Mouse (Mus musculus) monocyte, adult 5-6 weeks (primary cell): ENCODE data around the gene Fgf11. TPM values are rescaled to one million over a fixed set of nuclear protein-coding genes. Genes with fewer than 3 reads are reported as not detected.

Experiments used
- ATAC-seq: fragments of 153-309, 156-312 bp; replicated peaks from 2 replicates; pipeline ENCODE4 v1.8.0; 2017; ENCODE audit warnings: mild to moderate bottlenecking; ENCODE audit not compliant: low TSS enrichment, insufficient number of reproducible peaks, severe bottlenecking, poor library complexity, low FRiP score
- total RNA-seq: library from RNA; stranded (forward); fragments of 200-1000, 200-491, 200-594 nt; gene quantifications from 3 replicates; pipeline ENCODE4 v1.2.3, GENCODE M21; 2017

The Fgf11 gene
- total RNA-seq, 1 experiment from 2014 or later, result not detected

- ATAC-seq, result no peak
Measured at GRCm38 (mm10) chr11:69763551-69763950, 38.1 kb downstream of the Fgf11 start.

GRCm38 (mm10) chr11:69761868-69762267, 39.8 kb downstream of the Fgf11 start, which contains the start of gene Slc35g3:
TSS of gene Slc35g3 (minus strand) at chr11:69761968.
- ATAC-seq, result no peak

- ATAC-seq, result no peak
Measured at GRCm38 (mm10) chr11:69760901-69761200, 40.8 kb downstream of the Fgf11 start.

- no peak for ATAC-seq
Measured at GRCm38 (mm10) chr11:69760160-69760900, 41.3 kb downstream of the Fgf11 start.

- ATAC-seq, result peak; percentile 77
Measured at GRCm38 (mm10) chr11:69758971-69759721, 42.5 kb downstream of the Fgf11 start.

- ATAC-seq, result peak; percentile 77
Measured at GRCm38 (mm10) chr11:69758478-69758970, 43.1 kb downstream of the Fgf11 start, which contains the start of gene Polr2a. TSS of gene Polr2a (minus strand) at chr11:69758637.

- ATAC-seq, result peak; percentile 36
Measured at GRCm38 (mm10) chr11:69758090-69758456, 43.6 kb downstream of the Fgf11 start.

GRCm38 (mm10) chr11:69757303-69758089, 44.2 kb downstream of the Fgf11 start:
- ATAC-seq, result no peak

GRCm38 (mm10) chr11:69754701-69755100, 47.0 kb downstream of the Fgf11 start:
- no peak for ATAC-seq

- no peak for ATAC-seq
Measured at GRCm38 (mm10) chr11:69754233-69754632, 47.4 kb downstream of the Fgf11 start.

- ATAC-seq, result no peak
Measured at GRCm38 (mm10) chr11:69752686-69753085, 49.0 kb downstream of the Fgf11 start.

GRCm38 (mm10) chr11:69751635-69752034, 50.0 kb downstream of the Fgf11 start:
- no peak for ATAC-seq

Other genes starting within 250 kb of the Fgf11 start
- 0.49 to 0.96 TPM in 2 of 3 replicates, not detected in the other for gene Efnb3, start 241.7 kb downstream of the Fgf11 start, total RNA-seq
- 2.8 to 9.4 TPM (median 3.8 TPM) in 3 replicates for gene Wrap53, start 221.6 kb downstream of the Fgf11 start, total RNA-seq
- 11.9 to 26.9 TPM (median 24.5 TPM) in 3 replicates for gene Trp53, start 221.5 kb downstream of the Fgf11 start, total RNA-seq
- not detected in 3 replicates for gene Atp1b2, start 195.9 kb downstream of the Fgf11 start, total RNA-seq
- not detected in 3 replicates for gene Shbg, start 184.0 kb downstream of the Fgf11 start, total RNA-seq
- gene Sat2, start 179.8 kb downstream of the Fgf11 start, total RNA-seq, result 0.67 TPM in 1 of 3 replicates, not detected in the others
- 64.6 to 83.5 TPM (median 67.9 TPM) in 3 replicates for gene Fxr2, start 168.9 kb downstream of the Fgf11 start, total RNA-seq
- gene Sox15, start 146.5 kb downstream of the Fgf11 start, total RNA-seq, result 4.1 to 8.2 TPM in 2 of 3 replicates, not detected in the other
- 32.9 to 56.3 TPM (median 49.2 TPM) in 3 replicates for gene Mpdu1, start 139.2 kb downstream of the Fgf11 start, total RNA-seq
- 203 to 221 TPM (median 207 TPM) in 3 replicates for gene Cd68, start 135.7 kb downstream of the Fgf11 start, total RNA-seq
- 597 to 694 TPM (median 633 TPM) in 3 replicates for gene Eif4a1, start 129.4 kb downstream of the Fgf11 start, total RNA-seq
- gene Senp3, start 119.8 kb downstream of the Fgf11 start, total RNA-seq, result 67.5 to 144 TPM (median 118 TPM) in 3 replicates
- gene Tnfsf13, start 116.1 kb downstream of the Fgf11 start, total RNA-seq, result 40.3 to 90.5 TPM (median 78.8 TPM) in 3 replicates
- gene Tnfsf12, start 106.0 kb downstream of the Fgf11 start, total RNA-seq, result 2.5 to 23.1 TPM (median 10.7 TPM) in 3 replicates
- gene Tnfsfm13, start 105.8 kb downstream of the Fgf11 start, total RNA-seq, result 23.9 to 50.5 TPM (median 24.3 TPM) in 3 replicates
- 21.5 to 120 TPM (median 48.7 TPM) in 3 replicates for gene Polr2a, start 43.2 kb downstream of the Fgf11 start, total RNA-seq
- gene Slc35g3, start 39.9 kb downstream of the Fgf11 start, total RNA-seq, result not detected in 3 replicates
- gene Zbtb4, start 35.9 kb downstream of the Fgf11 start, total RNA-seq, result 6.6 to 23.7 TPM (median 7.7 TPM) in 3 replicates
- gene Chrnb1, start 5.9 kb downstream of the Fgf11 start, total RNA-seq, result 2.3 to 5.8 TPM (median 2.7 TPM) in 3 replicates
- gene Tmem102, start 3.8 kb upstream of the Fgf11 start, total RNA-seq, result not detected in 3 replicates
- not detected in 3 replicates for gene Gm39566, start 13.4 kb upstream of the Fgf11 start, total RNA-seq
- 0.29 TPM in 1 of 3 replicates, not detected in the others for gene Spem2, start 16.6 kb upstream of the Fgf11 start, total RNA-seq
- gene Spem1, start 20.3 kb upstream of the Fgf11 start, total RNA-seq, result not detected in 3 replicates
- gene Nlgn2, start 35.9 kb upstream of the Fgf11 start, total RNA-seq, result 0.10 to 0.29 TPM (median 0.11 TPM) in 3 replicates
- gene Tmem256, start 36.7 kb upstream of the Fgf11 start, total RNA-seq, result 35.3 to 85.7 TPM (median 75.7 TPM) in 3 replicates
- 0.53 to 3.8 TPM (median 2.8 TPM) in 3 replicates for gene Plscr3, start 44.5 kb upstream of the Fgf11 start, total RNA-seq
- gene Tnk1, start 56.9 kb upstream of the Fgf11 start, total RNA-seq, result not detected in 3 replicates
- not detected in 3 replicates for gene Tmem95, start 76.2 kb upstream of the Fgf11 start, total RNA-seq
- gene Kctd11, start 79.5 kb upstream of the Fgf11 start, total RNA-seq, result 1.6 to 9.9 TPM (median 2.5 TPM) in 3 replicates
- 83.6 to 201 TPM (median 84.0 TPM) in 3 replicates for gene Acap1, start 93.7 kb upstream of the Fgf11 start, total RNA-seq
- 0.87 TPM in 1 of 3 replicates, not detected in the others for gene 2810408A11Rik, start 99.1 kb upstream of the Fgf11 start, total RNA-seq
- 16.1 to 57.8 TPM (median 24.6 TPM) in 3 replicates for gene Neurl4, start 99.2 kb upstream of the Fgf11 start, total RNA-seq
- gene Gps2, start 112.0 kb upstream of the Fgf11 start, total RNA-seq, result 85.4 to 110 TPM (median 101 TPM) in 3 replicates
- gene Eif5a, start 120.1 kb upstream of the Fgf11 start, total RNA-seq, result 255 to 299 TPM (median 276 TPM) in 3 replicates
- not detected in 3 replicates for gene Ybx2, start 133.9 kb upstream of the Fgf11 start, total RNA-seq
- gene Slc2a4, start 146.3 kb upstream of the Fgf11 start, total RNA-seq, result not detected in 3 replicates
- not detected in 3 replicates for gene Cldn7, start 162.9 kb upstream of the Fgf11 start, total RNA-seq
- gene Ctdnep1, start 179.3 kb upstream of the Fgf11 start, total RNA-seq, result 19.4 to 30.8 TPM (median 23.6 TPM) in 3 replicates
- 29.0 to 43.7 TPM (median 33.9 TPM) in 3 replicates for gene Elp5, start 180.7 kb upstream of the Fgf11 start, total RNA-seq
- 244 to 340 TPM (median 296 TPM) in 3 replicates for gene Gabarap, start 189.3 kb upstream of the Fgf11 start, total RNA-seq
- 48.7 to 74.0 TPM (median 57.5 TPM) in 3 replicates for gene Phf23, start 193.9 kb upstream of the Fgf11 start, total RNA-seq
- gene Dvl2, start 198.7 kb upstream of the Fgf11 start, total RNA-seq, result 18.6 to 27.1 TPM (median 19.1 TPM) in 3 replicates
- gene Acadvl, start 213.6 kb upstream of the Fgf11 start, total RNA-seq, result 46.9 to 64.6 TPM (median 55.3 TPM) in 3 replicates
- 3.5 to 20.2 TPM (median 6.5 TPM) in 3 replicates for gene Dlg4, start 215.1 kb upstream of the Fgf11 start, total RNA-seq